Mouse (Mus musculus) bone marrow, adult 2 months (tissue): ENCODE measurements around the gene Slc26a10.

Experiments used
- CTCF ChIP-seq: fragments of 200-500 bp; IDR thresholded peaks from 2 replicates; pipeline ENCODE4 v1.5.1; 2011; ENCODE audit warnings: low read length, control low read depth; ENCODE audit not compliant: control insufficient read depth, insufficient read depth
- POLR2A ChIP-seq: fragments of 200-500 bp; IDR thresholded peaks from 2 replicates; pipeline ENCODE4 v1.6.1; 2011; ENCODE audit warnings: low read depth, mild to moderate bottlenecking, control low read depth, low read length, borderline replicate concordance; ENCODE audit not compliant: control insufficient read depth

DNA sequence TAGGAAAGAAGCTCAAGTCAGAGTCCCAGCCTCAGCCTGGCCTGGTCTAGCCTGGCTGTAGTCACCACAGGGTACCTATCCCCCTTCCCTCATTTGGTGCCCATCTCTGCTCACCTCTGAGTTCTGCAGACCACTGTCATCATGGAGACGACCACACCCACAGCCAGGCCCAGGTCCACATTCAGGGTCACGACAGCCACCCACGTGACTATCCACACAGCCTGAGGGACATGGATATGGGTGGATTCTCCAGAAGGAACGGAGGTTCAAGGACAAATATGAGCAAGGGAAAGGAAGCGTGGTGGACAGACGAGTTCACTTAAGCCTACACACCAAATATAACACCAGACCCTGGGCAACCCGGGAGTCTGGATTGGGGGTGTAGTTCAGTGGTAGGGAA, 6.3 kb downstream of the Slc26a10 start:
- TF ChIP-seq CTCF (no peak), POLR2A (no peak)
